Mouse (Mus musculus): ENCODE results near the gene Ddx6.

DNA sequence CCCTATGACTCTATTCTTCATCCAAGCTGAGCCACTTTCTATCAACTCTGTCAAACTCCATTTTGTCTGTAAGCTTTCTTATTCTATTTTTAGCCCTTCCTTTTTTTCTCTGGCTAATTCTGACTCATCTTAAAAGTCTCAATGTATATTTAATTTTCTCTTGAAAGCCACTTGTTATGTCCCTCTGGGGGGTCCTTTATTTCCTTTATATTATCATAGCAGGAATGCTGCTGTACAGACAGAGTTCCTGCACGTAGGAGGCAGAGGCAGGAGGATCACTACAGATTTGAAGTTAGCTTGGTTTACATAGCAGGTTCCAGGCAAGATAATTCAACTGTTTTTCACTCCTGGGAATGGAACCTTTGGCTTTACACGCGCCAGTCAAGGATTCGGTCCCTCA, 11.5 kb upstream of the Ddx6 start:
- TF ChIP-seq CTCF (IDR thresholded peaks at IDR 0.05; ENCODE audit: control insufficient read depth, insufficient read depth, insufficient read length): no peak
- TF ChIP-seq CEBPB (IDR thresholded peaks at IDR 0.05; ENCODE audit: low read depth): no peak
- TF ChIP-seq MAX (IDR thresholded peaks at IDR 0.05): no peak
- TF ChIP-seq USF1 (IDR thresholded peaks at IDR 0.05; ENCODE audit: low read depth): no peak
- TF ChIP-seq MYOG (IDR thresholded peaks at IDR 0.05; ENCODE audit: control insufficient read depth, extremely low read depth, insufficient read length): no peak

Measured in C2C12 (cell line).